Mouse (Mus musculus) midbrain, embryonic 12.5 days (tissue): ENCODE results near the gene Hap1. TPM values are rescaled to one million over a fixed set of nuclear protein-coding genes. Genes with fewer than 3 reads are reported as not detected.
"Not testable (repeated sequence)": the region's sequence is repeated elsewhere in the genome, so short reads cannot be mapped to it uniquely, and the experiment has no call there.

Experiments used
- ATAC-seq: fragments of 200-750 bp; cut with Nextera tagmentation; 2 replicates; pipeline ENCODE4 v1.8.0; 2017; ENCODE audit warnings: low read depth, moderate TSS enrichment, moderate library complexity; ENCODE audit not compliant: low FRiP score
- H3K27ac ChIP-seq: fragments of 300-500 bp; sonication (generic); replicated peaks from 2 replicates; pipeline ENCODE4 v1.5.1; 2016; ENCODE audit warnings: mild to moderate bottlenecking
- H3K27me3 ChIP-seq: fragments of 300-500 bp; sonication (generic); 2 replicates; pipeline ENCODE4 v1.6.1; 2016; ENCODE audit warnings: mild to moderate bottlenecking
- H3K36me3 ChIP-seq: fragments of 300-500 bp; sonication (generic); 2 replicates; pipeline ENCODE4 v1.6.1; 2016
- H3K4me1 ChIP-seq: fragments of 300-500 bp; sonication (generic); 2 replicates; pipeline ENCODE4 v1.6.1; 2016
- H3K4me2 ChIP-seq: fragments of 300-500 bp; sonication (generic); replicated peaks from 2 replicates; pipeline ENCODE4 v1.6.1; 2016; ENCODE audit warnings: mild to moderate bottlenecking, moderate library complexity
- H3K4me3 ChIP-seq: fragments of 300-500 bp; sonication (generic); 2 replicates; pipeline ENCODE4 v1.5.1; 2016; ENCODE audit warnings: mild to moderate bottlenecking
- H3K9ac ChIP-seq: fragments of 300-500 bp; sonication (generic); replicated peaks from 2 replicates; pipeline ENCODE4 v1.6.1; 2016; ENCODE audit warnings: mild to moderate bottlenecking, moderate library complexity
- H3K9me3 ChIP-seq: fragments of 300-500 bp; sonication (generic); 2 replicates; pipeline ENCODE4 v1.6.1; 2016; ENCODE audit warnings: mild to moderate bottlenecking
- WGBS: fragments of 180-500 bp; shearing (Covaris S2); methylation state at CpG from one replicate; pipeline ENCODE4 v1.1.7; 2016; 5-methylcytosine and 5-hydroxymethylcytosine counted together
- polyA plus RNA-seq: library from polyadenylated mRNA; unstranded; fragments of >200 nt; fragmentation: Nextera tagmentation; extraction: Ambion mirVana; gene quantifications from 2 replicates; pipeline ENCODE4 v1.2.1, GENCODE M21; 2016

Hap1 gene
- polyA plus RNA-seq, 1 experiment from 2014 or later: 72.8 TPM

DNA sequence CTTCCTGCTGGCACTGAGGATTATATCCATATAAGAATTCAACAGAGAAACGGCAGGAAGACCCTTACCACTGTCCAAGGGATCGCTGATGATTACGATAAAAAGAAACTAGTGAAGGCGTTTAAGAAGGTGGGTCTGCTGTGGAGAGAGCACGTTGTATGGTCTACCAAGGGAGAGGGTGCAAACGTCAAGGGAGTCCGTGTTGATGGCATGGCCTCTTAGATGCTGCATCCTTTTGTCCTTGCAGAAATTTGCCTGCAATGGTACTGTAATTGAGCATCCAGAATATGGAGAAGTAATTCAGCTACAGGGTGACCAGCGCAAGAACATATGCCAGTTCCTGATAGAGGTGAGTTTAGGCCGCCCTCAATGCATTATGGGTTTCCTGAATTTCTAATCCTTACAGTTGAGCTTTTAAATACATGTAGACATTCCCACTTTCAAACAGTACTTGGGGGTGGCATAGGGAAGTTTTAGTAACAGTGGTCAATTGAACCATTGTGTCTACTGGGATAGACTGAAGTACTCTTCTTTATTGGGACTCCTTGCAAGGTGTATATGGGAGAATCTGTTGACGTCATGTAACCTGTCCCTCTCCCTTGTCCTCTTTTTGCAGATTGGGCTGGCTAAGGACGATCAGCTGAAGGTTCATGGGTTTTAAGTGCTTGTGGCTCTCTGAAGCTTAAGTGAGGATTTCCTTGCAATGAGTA, 35.1 kb downstream of the Hap1 start:
- Histone ChIP-seq H3K4me3 (peak overlapping the region; percentile 81), H3K4me1 (peaks cover 12% of the 10 kb centered on the region), H3K9ac (peak overlapping the region; percentile 98), H3K27ac (peak overlapping the region; percentile 98), H3K4me2 (peak overlapping the region; percentile 81), H3K36me3 (peaks cover 15% of the 10 kb centered on the region)
- not testable (repeated sequence) for H3K9me3 ChIP-seq, ATAC-seq, H3K27me3 ChIP-seq
- WGBS: 16% methylated on average over 11 of the region's 11 CpGs

DNA sequence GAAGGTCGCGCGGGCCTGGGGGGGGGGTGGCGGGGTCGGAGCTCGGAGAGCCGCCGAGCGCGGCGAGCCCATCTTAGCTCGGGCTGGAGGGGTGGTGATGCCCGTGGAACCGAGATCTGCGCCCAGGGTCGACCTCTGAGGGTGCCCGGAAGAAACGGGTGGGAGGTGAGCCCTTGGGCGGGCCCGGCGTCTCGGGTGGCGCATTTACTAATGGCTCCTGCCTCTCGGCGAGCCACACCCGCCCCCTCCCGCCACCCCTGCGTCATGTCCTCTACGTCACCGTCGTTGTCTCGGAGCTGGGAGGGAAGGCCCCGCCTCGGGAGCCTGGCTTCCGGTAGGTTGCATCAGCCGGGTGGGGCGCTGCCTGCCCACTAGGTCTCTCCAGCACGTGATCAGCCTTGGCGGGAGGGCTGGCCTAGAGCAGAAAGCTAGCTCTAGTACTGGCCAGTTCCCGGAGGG, 35.7 kb downstream of the Hap1 start:
- peak overlapping the region; percentile 98 for H3K9ac ChIP-seq
- H3K27me3 ChIP-seq: no peaks in the 10 kb centered on the region
- peaks cover 15% of the 10 kb centered on the region for H3K36me3 ChIP-seq
- under 1% methylated on average over 40 of the region's 40 CpGs for WGBS
- peaks cover 12% of the 10 kb centered on the region for H3K4me1 ChIP-seq
- peak overlapping the region; percentile 81 for H3K4me2 ChIP-seq
- H3K9me3 ChIP-seq: no peaks in the 10 kb centered on the region
- peak; percentile 86 for ATAC-seq
- H3K27ac ChIP-seq: peak overlapping the region; percentile 98
- H3K4me3 ChIP-seq: peak overlapping the region; percentile 81

DNA sequence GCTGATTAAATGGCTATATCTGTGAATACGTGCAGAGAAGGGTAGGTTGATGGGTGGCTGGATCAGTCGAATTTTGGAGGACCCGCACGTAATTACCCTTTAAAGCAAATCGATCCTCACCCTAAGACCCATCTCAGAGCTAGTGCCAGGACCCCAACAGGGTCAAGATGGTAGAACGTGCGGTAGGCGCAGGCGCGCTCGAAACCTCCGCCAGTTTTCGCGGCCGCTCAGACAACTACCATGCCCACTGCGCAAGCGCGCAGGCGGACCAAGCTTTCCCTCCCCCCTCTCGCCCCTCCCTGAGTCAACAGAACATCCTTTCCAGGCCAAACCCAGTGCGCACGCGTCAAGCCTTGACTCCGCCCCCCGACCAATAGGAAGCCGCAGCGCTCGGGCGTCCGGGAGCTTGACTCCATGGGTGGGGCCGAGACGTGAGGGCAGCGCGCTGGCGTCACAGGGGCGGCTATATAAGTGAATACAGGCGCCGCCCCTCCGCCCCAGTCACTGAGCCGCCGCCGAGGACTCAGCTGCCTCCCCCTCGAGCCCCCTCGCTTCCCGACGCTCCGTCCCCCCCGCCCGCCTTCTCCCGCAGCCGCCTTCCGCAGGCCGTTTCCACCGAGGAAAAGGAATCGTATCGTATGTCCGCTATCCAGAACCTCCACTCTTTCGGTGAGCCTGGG, 36.3 kb downstream of the Hap1 start, which contains the start of gene Eif1:
TSS of gene Eif1 (plus strand) at position 394 of the 680 bp plus-strand sequence.
- H3K4me3 ChIP-seq: peak within 1 kb of the TSS; percentile 81
- H3K9me3 ChIP-seq: no peaks in the 10 kb centered on the region
- H3K36me3 ChIP-seq: peaks cover 15% of the 10 kb centered on the region
- H3K9ac ChIP-seq: peak within 1 kb of the TSS; percentile 98
- H3K4me1 ChIP-seq: peaks cover 12% of the 10 kb centered on the region
- peak within 1 kb of the TSS; percentile 81 for H3K4me2 ChIP-seq
- H3K27me3 ChIP-seq: no peaks in the 10 kb centered on the region
- under 1% methylated on average over 49 of the region's 58 CpGs for WGBS
- H3K27ac ChIP-seq: peak within 1 kb of the TSS; percentile 98
- ATAC-seq: peak; percentile 91

DNA sequence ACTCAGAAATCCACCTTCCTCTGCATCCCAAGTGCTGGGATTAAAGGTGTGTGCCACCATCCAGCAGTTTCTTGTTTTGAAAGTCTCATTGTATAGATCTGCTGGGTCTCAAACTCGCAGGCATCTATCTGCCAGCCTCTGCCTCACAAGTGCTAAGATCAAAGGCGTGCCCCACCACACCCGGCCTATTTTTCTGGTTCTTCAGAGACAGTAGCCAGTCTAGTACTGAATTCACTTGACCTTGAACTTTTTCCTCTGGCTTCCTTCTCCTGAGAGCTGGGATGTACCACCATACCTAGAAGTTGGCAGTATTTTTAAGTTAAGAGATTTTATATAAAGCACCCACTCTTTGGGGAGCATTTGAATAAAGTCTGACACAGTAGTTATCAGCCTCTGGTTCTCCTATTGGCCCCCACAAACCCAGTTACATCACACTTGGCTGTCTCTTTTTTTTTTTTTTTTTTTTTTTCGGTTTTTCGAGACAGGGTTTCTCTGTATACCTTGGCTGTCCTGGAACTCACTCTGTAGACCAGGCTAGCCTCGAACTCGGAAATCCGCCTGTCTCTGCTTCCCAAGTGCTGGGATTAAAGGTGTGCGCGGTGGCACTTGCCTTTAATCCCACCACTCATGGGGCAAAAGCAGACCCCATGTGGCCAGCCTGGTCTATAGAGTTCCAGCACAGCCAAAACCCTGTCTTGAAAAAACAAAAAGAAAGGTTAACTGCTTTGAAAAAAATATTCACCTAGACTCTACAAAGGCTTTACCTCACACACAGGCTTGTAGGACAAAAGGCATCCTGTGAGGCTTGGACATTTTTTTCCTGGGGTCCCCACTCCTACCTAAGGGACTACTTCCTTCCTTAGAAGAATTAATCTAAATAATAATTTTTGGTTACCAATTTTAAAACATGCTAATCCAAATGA, 37.1 kb downstream of the Hap1 start:
- Histone ChIP-seq H3K27ac (0 out of 2 replicates have a peak overlapping the region, but pooled peaks have one; percentile 65), H3K36me3 (peaks cover 15% of the 10 kb centered on the region), H3K4me3 (peak overlapping the region; percentile 81), H3K4me2 (peak overlapping the region; percentile 54), H3K27me3 (no peaks in the 10 kb centered on the region), H3K9me3 (no peaks in the 10 kb centered on the region), H3K4me1 (peaks cover 12% of the 10 kb centered on the region), H3K9ac (no peak overlapping the region)
- ATAC-seq: peak; percentile 5
- WGBS: 86% methylated on average over 10 of the region's 10 CpGs

DNA sequence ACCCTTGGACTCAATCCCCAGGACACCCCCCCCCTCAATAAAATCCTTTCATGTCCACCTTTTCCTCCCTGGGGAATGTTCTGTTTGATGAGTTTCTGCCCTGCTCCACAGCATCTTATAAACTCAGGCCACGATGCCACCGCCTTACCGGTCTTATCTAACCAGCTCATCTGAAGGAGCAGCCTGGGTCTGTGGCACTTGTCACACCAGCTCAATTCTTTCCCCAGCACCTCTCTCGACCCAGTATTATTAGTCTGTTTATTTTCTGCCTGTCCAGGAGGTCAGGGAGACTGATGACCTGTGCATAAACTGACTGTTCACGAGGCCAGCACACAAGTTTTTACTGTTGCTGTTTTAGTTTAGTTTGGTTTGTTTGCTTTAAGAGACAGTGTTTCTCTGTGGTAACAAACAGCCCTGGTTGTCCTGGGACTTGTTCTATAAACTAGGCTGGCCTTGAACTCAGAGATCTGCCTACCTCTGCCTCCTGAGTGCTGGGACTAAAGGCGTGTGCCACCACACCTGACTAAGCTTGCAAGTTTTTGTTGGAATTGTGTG, 38.0 kb downstream of the Hap1 start:
- peaks cover 15% of the 10 kb centered on the region for H3K36me3 ChIP-seq
- no peak overlapping the region for H3K4me2 ChIP-seq
- H3K9me3 ChIP-seq: no peaks in the 10 kb centered on the region
- no peak overlapping the region for H3K9ac ChIP-seq
- H3K4me3 ChIP-seq: no peak overlapping the region
- no peak for ATAC-seq
- H3K27me3 ChIP-seq: no peaks in the 10 kb centered on the region
- H3K4me1 ChIP-seq: peaks cover 12% of the 10 kb centered on the region
- 76% methylated on average over 6 of the region's 6 CpGs for WGBS
- no peak overlapping the region for H3K27ac ChIP-seq

DNA sequence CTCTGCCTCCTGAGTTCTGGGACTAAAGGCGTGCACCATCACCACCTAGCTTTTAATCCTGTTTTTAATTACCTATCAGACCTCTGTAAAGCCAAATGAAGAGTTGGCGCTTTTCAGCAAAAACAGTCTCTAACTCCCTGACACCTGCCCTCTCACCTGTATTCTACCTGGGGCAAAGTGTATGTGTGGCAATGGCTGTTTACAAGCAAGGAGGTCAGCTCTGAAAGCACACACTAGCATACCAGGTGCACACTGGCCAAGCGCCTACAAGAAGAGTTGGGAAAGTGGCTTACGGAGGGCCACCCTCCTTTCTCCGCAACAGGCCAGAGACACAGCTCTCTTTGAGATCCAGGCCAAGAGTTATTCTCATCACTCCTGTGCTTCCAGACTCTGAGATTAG, 40.5 kb downstream of the Hap1 start:
- no peak overlapping the region for H3K27ac ChIP-seq
- H3K27me3 ChIP-seq: no peaks in the 10 kb centered on the region
- H3K4me3 ChIP-seq: no peak overlapping the region
- WGBS: 92% methylated on average over 5 of the region's 5 CpGs
- no peaks in the 10 kb centered on the region for H3K9me3 ChIP-seq
- no peak overlapping the region for H3K9ac ChIP-seq
- peaks cover 8% of the 10 kb centered on the region for H3K4me1 ChIP-seq
- no peak overlapping the region for H3K4me2 ChIP-seq
- no peaks in the 10 kb centered on the region for H3K36me3 ChIP-seq
- ATAC-seq: no peak

DNA sequence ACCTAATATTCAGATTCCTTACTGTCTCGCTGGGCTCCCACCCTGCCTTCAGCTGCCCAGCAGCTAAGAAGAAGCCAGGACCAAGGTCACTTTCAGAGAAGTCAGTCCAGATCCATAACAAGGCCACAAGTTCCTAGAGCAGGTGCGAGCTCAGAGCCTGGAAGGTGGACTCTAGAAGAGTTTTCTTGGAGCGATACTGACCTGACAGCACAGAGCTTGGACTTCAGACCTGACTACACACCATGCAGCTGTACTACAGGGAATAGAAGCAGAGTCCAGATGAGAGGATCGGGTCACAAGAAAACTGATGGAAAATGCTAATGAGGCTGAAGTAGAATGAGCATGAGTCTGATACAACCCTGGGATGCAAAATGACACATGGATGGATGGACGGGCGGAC, 42.5 kb downstream of the Hap1 start:
- WGBS: 89% methylated on average over 6 of the region's 6 CpGs
- Histone ChIP-seq H3K4me3 (no peak overlapping the region), H3K27me3 (no peaks in the 10 kb centered on the region), H3K4me1 (peaks cover 8% of the 10 kb centered on the region), H3K27ac (no peak overlapping the region), H3K9ac (no peak overlapping the region), H3K9me3 (no peaks in the 10 kb centered on the region), H3K4me2 (no peak overlapping the region), H3K36me3 (no peaks in the 10 kb centered on the region)
- ATAC-seq: no peak

DNA sequence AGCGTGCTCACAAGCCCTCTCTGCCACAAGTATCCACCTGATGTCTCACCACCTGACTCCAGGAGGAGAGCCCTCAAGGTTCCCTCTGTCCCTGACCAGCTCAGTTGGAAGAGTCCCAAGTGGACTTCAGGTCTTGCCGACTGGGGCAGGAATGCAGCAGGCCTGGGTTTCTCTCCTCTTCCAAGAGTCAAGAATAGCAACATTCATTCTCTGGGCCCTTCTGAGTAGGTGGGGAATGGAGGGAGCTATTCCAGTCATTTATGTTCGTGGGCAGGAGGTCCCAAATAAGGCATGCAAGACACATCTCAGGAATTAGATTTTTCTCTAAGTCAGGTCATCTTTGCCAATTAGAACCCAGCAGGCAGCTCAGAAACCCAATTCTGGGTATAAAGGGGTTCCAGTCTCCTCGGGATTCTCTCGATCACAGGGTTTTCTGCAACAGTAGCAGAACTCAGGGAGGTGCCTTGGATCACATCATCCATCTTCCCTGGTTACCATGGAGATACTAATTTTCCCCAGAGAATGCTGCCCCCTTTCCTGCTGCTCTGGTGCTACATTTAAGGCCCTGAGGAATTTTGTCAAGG, 43.7 kb downstream of the Hap1 start:
- 39% methylated on average over 5 of the region's 5 CpGs for WGBS

DNA sequence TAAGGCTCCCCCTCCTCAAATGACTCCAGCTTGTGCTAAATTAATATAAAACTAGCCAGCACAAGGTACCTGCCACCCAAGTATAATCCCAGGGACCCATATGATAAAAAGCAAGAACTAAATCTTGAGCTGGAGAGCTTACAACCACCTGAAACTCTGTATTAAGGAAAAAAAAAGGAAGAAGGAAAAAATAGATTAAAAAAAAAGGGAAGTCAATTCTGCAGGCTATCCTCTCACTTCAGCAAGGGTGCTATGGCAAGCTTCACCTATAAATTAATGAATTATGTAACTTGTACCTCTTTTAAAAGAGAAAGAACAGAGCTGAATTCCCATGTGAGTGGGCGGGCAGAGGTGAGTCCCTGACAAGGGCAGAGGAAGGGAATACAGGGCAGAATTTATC, 44.3 kb downstream of the Hap1 start:
- no peak overlapping the region for H3K27ac ChIP-seq
- no peaks in the 10 kb centered on the region for H3K9me3 ChIP-seq
- no peak for ATAC-seq
- no peaks in the 10 kb centered on the region for H3K27me3 ChIP-seq
- peaks cover 8% of the 10 kb centered on the region for H3K4me1 ChIP-seq
- no peaks in the 10 kb centered on the region for H3K36me3 ChIP-seq
- 91% methylated on average over 1 of the region's 1 CpGs for WGBS
- no peak overlapping the region for H3K4me2 ChIP-seq
- H3K9ac ChIP-seq: no peak overlapping the region
- H3K4me3 ChIP-seq: no peak overlapping the region

More for the DNA sequence above, 43.7 kb downstream of the Hap1 start:
- no peak overlapping the region for H3K27ac ChIP-seq
- no peak overlapping the region for H3K9ac ChIP-seq
- no peak for ATAC-seq
- H3K27me3 ChIP-seq: no peaks in the 10 kb centered on the region
- H3K36me3 ChIP-seq: no peaks in the 10 kb centered on the region
- H3K4me1 ChIP-seq: peaks cover 8% of the 10 kb centered on the region
- H3K4me3 ChIP-seq: no peak overlapping the region
- H3K9me3 ChIP-seq: no peaks in the 10 kb centered on the region
- H3K4me2 ChIP-seq: no peak overlapping the region

DNA sequence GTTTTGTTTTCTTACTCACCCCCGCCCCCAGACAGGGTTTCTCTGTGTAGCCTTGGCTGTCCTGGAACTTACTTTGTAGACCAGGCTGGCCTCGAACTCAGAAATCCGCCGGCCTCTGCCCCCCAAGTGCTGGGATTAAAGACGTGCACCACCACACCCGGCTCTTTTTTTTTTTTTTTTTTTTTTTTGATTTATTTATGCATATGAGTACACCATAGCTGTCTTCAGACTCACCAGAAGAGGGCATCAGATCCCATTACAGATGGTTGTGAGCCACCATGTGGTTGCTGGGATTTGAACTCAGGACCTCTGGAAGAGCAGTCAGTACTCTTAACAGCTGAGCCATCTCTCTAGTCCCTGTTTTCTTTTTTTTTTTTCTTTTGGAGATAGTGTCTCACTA, 47.3 kb downstream of the Hap1 start:
- not testable (repeated sequence) for H3K4me2 ChIP-seq, H3K27ac ChIP-seq, H3K36me3 ChIP-seq, H3K9me3 ChIP-seq, H3K9ac ChIP-seq, H3K27me3 ChIP-seq, H3K4me3 ChIP-seq, ATAC-seq, H3K4me1 ChIP-seq
- WGBS: 88% methylated on average over 6 of the region's 6 CpGs

DNA sequence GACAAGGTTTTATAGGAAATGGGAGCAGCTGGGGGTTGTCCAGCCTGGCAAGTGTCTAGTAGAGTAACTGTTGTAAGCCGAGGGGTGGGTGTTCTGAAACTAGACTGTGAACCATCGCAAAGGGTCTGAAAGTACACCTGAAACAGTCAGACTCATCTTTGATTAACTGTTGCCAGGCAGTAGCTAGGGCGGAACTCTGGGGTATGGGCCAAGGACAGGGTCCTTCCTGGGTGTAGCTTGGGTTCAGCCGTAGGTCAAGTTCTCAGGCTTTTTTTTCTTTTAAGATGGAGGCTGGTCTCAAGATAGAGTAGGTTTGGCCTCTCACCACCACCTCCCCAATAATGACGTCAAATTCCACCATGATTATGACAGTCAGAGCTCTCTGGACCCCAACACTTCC, 48.0 kb downstream of the Hap1 start:
- H3K36me3 ChIP-seq: no peaks in the 10 kb centered on the region
- no peak overlapping the region for H3K27ac ChIP-seq
- no peaks in the 10 kb centered on the region for H3K9me3 ChIP-seq
- H3K9ac ChIP-seq: no peak overlapping the region
- ATAC-seq: no peak
- no peak overlapping the region for H3K4me3 ChIP-seq
- no peaks in the 10 kb centered on the region for H3K27me3 ChIP-seq
- 93% methylated on average over 5 of the region's 5 CpGs for WGBS
- H3K4me2 ChIP-seq: no peak overlapping the region
- H3K4me1 ChIP-seq: peaks cover 8% of the 10 kb centered on the region
